Mouse (Mus musculus): ENCODE data around the gene Frat1.

The Frat1 gene

DNA sequence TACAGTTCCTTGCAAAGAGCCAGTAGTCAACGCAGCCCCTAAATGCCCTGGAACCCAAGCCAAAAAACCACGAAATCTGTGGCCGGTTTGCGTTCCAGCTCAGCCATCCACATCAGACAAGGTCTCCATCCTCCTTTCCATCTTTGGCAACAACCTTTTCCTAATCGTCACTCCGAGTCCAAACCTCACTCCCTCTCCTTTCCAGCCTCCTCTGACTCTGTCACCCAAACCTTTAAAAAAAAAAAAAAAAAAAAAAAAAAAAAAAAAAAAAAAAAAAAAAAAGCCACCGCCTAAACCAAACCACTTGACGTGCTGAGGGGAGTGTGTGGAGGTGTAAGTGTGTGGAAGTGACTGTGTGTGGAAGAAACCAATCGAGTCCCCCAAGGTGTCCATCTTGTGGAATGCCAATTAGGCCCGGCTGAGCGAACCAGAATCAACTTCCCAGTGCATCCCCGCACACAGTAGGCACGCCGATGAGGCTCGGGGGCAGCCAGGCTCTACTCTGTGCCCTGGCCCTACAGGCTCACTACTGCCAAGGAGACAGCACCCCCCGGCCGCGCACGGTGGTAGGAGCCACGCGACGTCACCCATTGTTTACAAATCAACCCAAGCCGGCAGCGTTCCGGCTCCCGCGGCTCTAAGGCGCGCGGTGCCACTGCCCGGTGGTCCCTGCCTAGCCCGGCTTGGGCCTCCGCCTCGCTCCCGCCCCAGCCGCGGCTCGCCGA lies at the start of gene Frat1:
TSS of gene Frat1 (plus strand) at position 590 of the 725 bp plus-strand sequence.
- DNase-seq (ENCODE audit: low spot score in 2 of 2): peak; percentile 90 to 96

DNA sequence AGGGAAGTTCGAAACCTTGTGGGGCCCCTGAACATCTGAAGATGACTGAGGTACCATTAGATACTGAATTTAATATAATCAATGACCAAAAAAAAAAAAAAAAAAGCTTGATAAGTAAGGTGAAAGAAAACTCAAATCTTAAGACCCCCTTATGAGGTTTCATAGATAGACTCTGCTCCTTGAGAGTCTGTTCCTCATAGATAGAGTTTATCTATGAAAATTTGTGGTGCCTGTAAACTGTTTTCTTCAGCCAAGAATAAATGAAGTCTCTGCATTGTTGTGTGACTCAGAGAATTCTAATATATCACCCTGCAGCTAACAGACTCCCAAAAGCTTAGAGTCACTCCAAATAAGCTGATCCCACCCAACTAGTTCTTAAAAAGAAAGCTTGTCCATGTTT lies 42.9 kb upstream of the Frat1 start:
- DNase-seq (ENCODE audit: low spot score in 2 of 2): no peak

DNA sequence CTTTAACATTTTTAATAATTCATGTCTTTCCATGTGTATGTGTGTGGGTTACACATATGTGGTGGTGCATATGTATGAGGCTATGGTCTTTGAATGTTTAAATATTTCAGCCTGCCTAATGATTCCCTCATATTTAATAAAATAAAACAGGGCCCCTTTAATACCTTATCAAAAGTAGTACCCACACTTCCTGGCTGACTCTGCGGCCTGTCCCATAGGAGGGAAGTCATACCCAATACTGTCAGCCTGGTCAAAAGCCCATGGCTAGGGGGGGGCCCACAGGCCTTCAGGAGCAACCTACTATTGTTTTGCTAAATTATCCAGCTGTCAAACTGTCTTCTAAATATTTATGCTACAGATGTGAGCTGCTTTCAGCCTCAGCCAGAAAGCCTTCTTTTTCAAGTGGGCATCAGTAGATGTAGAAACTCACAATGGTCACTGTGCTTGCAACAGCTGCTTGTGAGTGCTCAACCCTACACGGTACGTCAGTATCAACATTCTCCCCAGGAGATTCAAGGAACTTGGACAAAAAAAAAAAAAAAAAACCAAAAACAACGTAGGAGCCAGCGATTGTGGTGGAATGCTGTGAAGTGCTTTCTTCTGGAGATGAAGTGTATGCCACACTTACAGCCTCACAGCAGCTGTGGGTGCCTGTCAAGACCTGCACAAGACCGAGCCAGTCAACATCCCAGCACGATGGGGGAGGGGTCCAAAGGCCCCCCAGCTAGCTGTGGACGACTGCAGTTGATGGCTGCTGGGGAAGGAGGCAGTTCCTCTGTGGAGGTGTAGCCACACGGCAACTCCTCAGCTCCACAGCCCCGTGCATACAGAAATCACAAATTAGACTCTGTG lies 40.4 kb upstream of the Frat1 start:
- no peak for DNase-seq (ENCODE audit: low spot score in 2 of 2)

DNA sequence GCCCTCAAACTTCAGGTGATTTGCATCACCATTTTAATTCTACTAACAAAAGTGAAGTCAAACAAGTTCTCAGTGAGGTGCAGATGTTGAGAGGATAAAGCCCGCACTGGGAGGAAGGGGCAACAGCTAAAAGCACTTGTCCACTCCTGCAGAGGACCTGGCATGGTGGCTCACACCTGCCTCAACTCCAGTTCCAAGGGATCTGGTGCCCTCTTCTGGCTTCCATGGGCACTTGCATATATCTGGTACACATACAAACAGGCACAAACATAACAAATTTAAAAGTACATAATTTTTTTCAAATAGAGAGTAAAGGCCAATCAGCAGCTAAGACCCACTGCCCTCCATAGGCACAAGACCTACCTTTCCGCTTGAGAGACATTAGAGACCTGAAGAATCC lies 38.4 kb upstream of the Frat1 start:
- no peak for DNase-seq (ENCODE audit: low spot score in 2 of 2)

DNA sequence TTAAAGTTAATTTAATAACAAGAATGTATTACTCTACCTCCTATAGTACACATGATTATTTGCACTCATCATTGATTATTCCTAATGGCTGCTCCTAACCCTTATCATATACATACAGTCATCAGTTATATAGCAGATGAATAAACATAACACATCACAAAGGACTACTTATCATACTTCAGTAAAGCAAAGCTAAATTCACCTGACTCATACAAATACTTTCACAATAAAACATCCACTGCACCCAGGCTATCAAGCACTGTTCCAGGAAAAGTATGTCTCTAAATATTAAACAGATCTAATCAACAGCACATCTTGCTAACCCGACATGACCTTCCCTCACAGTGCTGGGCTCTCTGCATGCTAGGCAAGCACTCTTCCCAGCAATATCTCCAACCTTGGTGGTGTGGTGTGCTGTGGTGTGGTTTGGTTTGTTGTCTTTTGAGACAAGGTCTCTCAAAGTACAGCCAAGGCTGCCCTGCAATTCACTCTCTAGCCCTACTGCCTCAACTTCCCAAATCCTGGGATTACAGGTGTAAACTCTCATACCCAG lies 36.8 kb upstream of the Frat1 start:
- no peak for DNase-seq (ENCODE audit: low spot score in 2 of 2)

DNA sequence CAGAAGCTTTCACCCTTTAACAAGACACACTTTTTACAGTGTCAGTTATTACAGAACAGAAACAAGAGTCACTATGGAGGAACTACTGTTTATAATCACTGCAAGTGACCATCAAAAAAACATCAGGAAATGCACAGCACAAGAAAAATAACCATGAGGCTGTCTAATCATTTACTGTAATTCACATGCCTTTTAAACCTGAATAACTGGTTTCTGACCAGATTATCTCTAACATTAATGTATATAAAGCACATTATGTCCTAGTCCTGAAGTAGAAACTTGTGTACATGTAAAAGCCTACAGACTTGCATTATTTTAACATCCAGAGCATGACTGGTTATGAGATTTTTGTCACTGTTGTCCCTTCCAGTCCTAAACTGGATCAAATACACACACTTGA lies 35.8 kb upstream of the Frat1 start:
- no peak for DNase-seq (ENCODE audit: low spot score in 2 of 2)

DNA sequence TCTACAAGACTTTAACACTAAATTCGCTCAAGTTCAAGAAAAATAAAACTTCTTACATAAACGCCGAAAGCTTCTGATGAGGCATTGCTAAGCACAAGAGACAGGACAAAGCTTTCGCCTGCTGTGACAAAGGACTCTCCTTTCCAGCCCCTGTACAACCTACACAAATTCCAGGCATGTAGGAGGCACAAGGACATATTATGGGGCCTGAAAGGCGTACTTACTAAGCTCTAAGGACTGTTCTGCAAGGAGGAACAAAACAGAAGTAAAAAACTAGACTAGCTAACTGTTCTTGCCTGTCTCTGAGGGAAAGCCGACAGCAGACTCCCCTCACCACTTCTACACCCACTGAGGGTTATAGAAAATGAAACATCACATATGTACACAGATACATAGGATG lies 34.9 kb upstream of the Frat1 start:
- DNase-seq (ENCODE audit: low spot score in 2 of 2): no peak

DNA sequence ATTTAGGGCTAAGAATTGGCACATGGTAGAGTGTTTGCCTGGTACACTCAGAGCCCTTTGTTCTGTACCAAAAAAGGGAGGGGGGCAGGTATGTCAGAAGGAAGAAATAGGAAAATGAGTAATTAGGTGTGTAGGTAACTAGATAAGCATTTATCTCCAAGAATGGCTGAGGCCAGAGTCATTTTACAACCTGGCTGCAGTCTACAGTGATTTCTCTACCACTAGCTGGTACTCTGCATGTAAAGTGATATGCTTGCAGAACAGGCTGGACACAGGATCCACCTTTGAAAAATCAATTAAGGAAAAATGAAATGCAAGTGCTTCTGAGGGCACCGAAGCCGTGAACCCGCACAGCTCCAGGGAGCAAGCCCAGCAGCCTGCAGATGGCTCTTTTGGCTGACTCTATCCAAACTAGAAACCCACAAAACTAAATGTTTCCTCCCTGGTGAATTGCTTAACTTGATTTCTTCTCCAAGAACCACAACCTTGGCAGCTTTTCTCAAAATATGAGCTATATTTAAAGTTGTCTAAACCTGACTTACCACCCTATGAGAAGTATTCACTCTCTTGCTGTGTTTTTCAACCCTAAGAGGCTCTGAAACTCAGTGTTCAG lies 33.5 kb upstream of the Frat1 start:
- no peak for DNase-seq (ENCODE audit: low spot score in 2 of 2)

DNA sequence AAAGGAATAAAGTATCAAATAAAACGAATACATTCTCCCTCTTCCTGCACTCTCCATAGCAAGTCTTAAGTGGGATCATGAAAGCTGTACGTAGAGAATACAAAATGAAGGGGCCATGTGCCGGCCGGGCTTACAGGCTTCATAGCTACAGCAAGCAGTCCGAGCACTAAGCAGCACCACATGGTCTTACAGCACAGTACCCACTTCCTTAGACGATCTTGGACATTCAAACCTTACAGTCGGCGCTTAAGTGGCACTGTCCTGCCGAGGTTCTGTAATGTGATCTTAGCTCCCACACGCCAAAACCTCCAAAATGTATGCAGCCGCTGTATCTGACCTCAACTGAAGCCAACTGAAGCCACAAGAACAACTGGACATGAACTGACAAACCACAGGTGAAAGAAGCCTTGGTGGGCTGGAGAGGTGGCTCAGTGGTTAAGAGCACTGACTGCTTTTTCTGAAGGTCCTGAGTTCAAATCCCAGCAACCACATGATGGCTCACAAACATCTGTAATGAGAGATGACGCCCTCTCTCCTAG lies 32.9 kb upstream of the Frat1 start:
- DNase-seq (ENCODE audit: low spot score in 2 of 2): no peak

DNA sequence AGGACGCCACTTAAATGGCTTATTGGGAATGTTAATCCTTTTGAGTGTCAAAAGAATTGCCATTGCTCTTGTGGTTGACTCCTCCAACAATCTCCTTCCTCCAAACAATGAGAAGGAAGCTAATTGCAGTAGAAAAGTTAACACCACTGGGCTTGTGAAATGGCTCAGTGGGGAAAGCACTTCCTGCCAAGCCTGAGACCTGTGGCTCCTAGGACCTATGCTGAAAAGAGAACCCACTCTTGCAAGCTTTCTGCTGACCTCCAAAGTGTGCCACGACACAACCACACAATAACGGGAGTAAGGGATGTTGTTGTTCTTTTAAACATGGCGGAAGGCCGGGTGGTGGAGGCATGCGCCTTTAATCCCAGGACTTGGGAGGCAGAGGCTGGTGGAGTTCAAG lies 32.2 kb upstream of the Frat1 start:
- no peak for DNase-seq (ENCODE audit: low spot score in 2 of 2)

DNA sequence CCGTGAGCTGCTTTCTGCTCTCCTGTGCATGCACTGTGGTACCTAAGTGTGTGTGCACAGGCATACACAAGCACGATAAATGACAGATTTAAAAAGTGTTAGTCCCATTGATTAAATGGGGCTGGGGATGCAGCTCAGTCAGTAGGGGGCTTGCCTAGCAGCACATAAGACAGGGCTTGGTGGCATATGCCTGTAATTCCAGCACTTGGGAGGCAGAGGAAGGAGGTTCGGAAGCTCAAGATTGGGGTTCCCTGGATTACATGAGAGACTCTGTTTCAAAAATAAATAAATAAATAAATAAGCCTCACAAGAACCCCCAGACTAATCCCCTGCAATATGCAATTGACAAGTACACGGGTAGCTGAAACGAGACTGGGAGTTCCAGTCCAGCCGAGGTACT lies 29.3 kb upstream of the Frat1 start:
- no peak for DNase-seq (ENCODE audit: low spot score in 2 of 2)

DNA sequence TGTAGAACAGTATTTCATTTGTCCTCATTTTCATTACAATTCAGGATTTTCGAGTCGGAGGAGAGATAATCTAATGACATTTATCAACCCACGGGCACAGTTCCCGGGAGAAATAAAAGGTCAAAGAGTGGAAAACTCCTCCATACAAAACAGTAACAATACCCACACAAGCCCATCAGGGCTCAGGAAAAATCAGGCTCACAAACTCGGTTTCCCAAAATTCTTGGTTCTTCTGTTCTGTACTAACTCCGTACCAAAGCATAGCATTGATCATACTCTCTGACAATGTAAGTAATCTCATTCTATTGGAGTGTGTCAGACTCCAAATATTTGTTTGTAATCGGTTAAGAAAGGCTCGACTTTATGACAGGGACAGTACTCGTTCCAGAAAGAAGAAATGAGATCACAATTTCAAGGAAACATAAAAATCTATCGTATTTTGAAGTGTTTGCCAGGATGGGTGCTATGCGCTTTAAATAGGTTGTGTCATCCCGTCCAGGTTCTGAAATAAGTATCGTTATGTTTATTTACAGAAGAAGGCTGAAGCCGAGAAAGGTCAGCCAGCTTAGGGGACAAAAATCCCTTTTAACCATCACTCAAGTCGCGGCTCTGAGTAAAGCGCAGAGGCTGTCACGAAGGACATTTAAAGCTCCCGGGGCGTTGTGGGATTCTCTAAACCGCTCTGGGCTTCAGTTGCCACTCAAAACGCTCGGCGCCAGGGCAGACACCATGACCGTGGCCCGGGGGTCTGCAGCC lies 28.6 kb upstream of the Frat1 start:
- DNase-seq (ENCODE audit: low spot score in 2 of 2): peak; percentile 44 to 47

DNA sequence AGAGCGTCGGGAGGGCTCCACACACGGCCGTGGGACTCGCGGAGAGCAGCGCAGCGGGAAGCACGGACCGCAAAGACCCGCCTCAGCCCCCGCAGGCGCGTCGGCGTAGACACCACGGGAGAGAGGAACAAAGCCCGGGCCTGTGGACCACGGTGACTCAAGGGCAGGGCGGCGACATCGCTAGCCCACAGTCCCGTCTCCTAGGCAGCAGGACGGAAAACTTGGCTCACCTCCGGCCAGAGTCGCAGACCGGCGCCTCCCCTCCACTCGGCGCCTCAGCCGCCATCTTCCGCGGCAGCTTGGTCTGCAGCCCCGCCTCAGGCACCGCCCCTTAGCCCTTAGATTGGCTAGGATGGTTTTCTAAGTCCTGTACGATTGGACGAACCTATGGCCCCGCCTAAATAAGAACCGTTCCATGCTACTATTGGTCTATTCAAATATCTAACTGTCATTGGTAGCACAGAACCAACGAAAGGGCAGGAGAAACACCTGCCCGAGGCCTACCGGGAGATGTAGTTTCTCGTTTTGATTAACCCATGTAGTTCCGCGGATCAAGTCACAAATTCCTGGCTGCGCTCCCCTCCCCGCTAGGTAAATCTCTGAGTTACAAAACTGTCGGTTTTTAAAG lies 27.9 kb upstream of the Frat1 start, which contains the start of gene Arhgap19:
TSS of gene Arhgap19 (minus strand) at position 306 of the 628 bp plus-strand sequence.
- DNase-seq (ENCODE audit: low spot score in 2 of 2): peak; percentile 85 to 94

DNA sequence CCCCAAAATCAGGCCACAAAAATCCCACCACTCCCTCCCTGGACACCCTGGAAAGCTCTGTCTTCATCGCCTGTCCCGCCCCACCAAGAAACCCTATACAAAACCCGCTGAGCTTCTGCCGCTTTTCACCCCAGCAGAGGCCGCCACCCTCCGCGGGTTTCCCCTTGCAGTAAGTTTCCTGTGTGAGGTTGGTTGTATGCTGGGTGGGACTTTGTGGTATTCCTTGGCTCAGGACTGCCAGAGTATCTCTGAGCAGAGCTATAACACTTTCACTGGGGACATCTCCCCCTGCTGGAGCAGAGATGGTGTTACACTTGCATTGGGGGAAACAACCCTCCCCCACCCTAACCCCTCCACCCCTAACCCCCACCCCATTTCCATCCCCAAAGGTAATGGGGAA lies 26.4 kb upstream of the Frat1 start:
- DNase-seq (ENCODE audit: low spot score in 2 of 2): peak in 1 of 2 experiments; percentile 64

DNA sequence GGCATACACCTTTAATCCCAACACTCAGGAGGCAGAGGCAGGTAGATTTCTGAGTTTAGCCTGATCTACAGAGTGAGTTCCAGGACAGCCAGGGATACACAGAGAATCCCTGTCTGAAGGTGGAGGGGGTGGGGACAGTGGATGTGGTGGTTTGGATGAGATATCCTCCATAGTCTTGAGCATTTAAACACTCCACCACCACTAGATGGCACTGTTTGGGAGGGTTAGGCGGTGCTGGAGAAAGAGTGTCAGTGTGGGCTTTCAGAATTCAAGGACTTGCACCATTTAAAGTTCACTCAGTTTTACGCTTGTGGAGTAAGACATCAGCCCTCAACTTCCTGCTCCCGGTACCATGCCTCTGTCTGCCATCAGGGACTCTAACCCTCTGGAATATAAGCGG lies 23.9 kb upstream of the Frat1 start:
- no peak for DNase-seq (ENCODE audit: low spot score in 2 of 2)

DNA sequence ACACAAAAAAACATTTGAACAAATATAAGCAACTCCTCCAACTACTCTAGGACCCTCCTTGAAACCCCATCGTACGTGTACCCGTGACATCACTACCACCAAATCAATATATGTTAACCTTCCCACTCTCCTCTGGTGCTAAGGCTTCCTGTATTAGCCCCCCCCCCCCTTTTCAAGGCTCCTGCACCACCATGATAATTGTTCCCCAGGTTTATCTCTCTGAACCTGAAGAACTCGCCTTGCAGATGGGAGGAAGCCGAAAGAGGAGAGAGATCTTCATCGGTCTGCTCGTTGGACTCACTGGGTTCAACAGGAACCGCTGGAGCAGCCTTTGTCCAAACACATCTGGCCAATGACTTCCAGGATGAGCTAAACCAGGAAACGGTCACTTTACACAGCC lies 22.3 kb upstream of the Frat1 start:
- no peak for DNase-seq (ENCODE audit: low spot score in 2 of 2)

DNA sequence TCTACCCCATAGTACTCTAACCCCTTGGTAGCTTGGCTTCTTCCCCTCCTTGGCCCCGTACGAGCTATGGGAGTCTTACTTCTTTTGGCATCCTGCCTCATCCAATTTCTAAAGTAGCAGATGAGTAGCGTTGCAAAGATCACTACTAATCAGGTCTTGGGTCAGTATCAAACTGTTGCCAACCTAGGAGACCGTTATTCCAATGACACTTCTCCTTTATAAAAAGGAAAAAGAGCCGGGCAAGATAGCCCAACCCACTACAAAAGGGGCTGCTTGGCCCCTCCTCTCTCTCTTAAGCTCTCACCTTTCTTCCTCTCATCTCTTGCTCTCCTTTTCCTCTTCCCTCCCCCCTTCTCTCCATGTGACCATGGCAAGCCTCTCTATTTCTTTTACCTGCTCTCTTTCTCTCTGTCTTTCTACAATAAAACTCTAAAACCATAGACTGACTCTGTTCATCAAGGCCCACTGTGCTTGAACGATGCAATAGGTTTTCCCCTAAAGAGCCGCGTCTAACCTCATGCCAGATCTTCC lies 21.6 kb upstream of the Frat1 start:
- no peak for DNase-seq (ENCODE audit: low spot score in 2 of 2)

DNA sequence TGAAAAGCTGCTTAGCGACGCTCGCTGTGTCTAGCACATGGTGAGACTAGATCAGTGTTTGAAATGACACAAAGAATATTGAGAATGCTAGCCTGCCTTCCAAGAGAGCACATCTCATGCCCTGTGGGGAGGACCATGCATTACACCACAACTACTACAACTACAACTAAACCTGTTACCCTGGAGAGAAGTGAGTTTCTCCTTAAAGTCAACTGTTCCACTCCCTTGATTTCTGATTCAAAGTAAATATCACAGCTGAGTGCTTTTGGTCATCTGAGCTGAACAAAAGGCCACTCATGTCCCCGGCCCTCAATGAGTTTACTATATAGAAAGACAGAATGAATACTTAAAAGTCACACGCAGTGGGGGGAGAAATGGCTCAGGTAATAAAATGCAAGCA lies 19.7 kb upstream of the Frat1 start:
- no peak for DNase-seq (ENCODE audit: low spot score in 2 of 2)

DNA sequence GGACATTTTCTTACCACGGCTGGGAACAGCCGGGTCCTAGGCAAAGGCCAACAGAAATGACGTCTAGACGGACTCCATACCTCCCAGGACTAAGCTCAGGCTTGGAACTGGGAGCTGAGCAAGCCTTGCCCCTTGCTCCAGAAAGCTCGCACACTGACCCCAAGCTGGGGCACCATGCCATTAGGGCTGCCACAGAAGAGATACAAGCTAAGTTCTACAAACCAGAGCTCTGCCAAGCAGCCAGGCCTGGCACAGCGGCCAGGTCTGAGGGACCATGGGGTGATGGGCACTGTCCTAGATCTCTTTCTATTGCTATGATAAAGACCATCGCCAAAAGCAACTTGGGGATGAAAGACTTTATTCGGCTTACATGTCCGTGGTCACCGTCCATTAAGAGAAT lies 17.2 kb upstream of the Frat1 start:
- no peak for DNase-seq (ENCODE audit: low spot score in 2 of 2)

DNA sequence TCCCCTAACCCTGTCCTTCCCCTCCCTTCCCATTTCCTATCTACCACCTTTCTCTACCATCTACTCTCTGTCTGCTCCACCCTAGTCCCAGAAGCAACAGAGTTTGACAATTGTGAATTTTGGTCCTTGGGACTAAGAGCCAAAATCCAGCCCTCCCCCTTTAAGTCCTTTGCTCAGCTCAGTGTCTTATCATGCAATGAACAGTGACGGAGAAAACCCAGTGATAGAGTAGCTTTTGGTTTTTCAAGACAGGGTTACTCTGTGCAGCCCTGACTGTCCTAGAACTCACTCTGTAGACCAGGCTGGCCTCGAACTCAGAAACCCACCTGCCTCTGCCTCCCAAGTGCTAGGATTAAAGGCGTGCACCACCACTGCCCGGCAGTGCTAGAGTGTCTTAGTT lies 16.4 kb upstream of the Frat1 start:
- no peak for DNase-seq (ENCODE audit: low spot score in 2 of 2)

DNA sequence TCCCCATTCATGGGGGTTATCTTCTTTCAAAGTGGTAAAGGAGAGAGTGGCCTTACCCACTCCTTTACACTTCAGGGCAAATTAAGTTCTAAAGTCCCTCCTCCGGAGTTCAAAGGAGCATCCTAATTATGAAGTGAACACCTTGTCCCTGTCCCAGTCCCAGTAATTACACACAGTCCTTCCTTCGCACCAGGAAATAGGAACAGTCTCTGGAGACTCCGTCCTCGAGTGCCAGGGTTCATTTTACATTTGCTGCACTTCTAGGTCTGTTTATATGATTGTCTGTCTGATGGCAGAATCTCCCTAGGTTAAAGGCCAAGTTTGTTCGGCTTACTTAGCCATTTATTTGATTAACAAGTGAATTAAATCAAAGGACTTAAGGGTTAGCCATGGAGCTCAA lies 13.4 kb upstream of the Frat1 start:
- no peak for DNase-seq (ENCODE audit: low spot score in 2 of 2)

Measured in spleen, postnatal 10 days (tissue).